Mouse (Mus musculus): ENCODE measurements around the gene Gm17387. TPM values are rescaled to one million over a fixed set of nuclear protein-coding genes. Genes with fewer than 3 reads are reported as not detected.
A peak's percentile ranks its signal among the peaks of the same experiment; 100 is the strongest.

Gene Gm17387
- total and polyA plus RNA-seq, 2 experiments from 2014 or later: not detected

- Histone ChIP-seq H3K27me3 (ENCODE audit: insufficient read depth, low read length) (no peaks in the 10 kb centered on the region), H3K4me2 (ENCODE audit: low read depth) (peak overlapping the region; percentile 86), H3K36me3 (ENCODE audit: insufficient read depth) (no peaks in the 10 kb centered on the region), H3K27ac (ENCODE audit: low read depth, low read length) (peak overlapping the region; percentile 78), H3K9me3 (ENCODE audit: low read length) (no peaks in the 10 kb centered on the region), H3K9ac (peak overlapping the region; percentile 53), H3K4me1 (ENCODE audit: insufficient read depth) (0 out of 2 replicates have a peak, but pooled peaks cover 3% of the 10 kb centered on the region), H3K4me3 (ENCODE audit: low read depth, low read length) (peak overlapping the region; percentile 47)
- TF ChIP-seq CTCF (IDR thresholded peaks at IDR 0.05; ENCODE audit: low read depth): peak; percentile 97
- 6% methylated on average over 21 of the region's 21 CpGs for WGBS
- ATAC-seq: peak; percentile 96
- DNase-seq: peak; percentile 94
Measured at GRCm38 (mm10) chr7:141048226-141049218, 19.6 kb downstream of the Gm17387 start.

- no peak for DNase-seq
- no peaks in the 10 kb centered on the region for H3K9me3 ChIP-seq (ENCODE audit: low read length)
- H3K27me3 ChIP-seq (ENCODE audit: insufficient read depth, low read length): no peaks in the 10 kb centered on the region
- 77% methylated on average over 2 of the region's 2 CpGs for WGBS
- 0 out of 2 replicates have a peak, but pooled peaks cover 3% of the 10 kb centered on the region for H3K4me1 ChIP-seq (ENCODE audit: insufficient read depth)
- H3K4me3 ChIP-seq (ENCODE audit: low read depth, low read length): no peak overlapping the region
- no peak for ATAC-seq
- H3K27ac ChIP-seq (ENCODE audit: low read depth, low read length): no peak overlapping the region
- no peak overlapping the region for H3K4me2 ChIP-seq (ENCODE audit: low read depth)
- no peak overlapping the region for H3K9ac ChIP-seq
- no peaks in the 10 kb centered on the region for H3K36me3 ChIP-seq (ENCODE audit: insufficient read depth)
- TF ChIP-seq CTCF (IDR thresholded peaks at IDR 0.05; ENCODE audit: low read depth): no peak
Measured at GRCm38 (mm10) chr7:141049326-141049725, 20.4 kb downstream of the Gm17387 start.

- Histone ChIP-seq H3K27ac (ENCODE audit: low read depth, low read length) (no peak overlapping the region), H3K36me3 (ENCODE audit: insufficient read depth) (no peaks in the 10 kb centered on the region), H3K27me3 (ENCODE audit: insufficient read depth, low read length) (no peaks in the 10 kb centered on the region), H3K4me3 (ENCODE audit: low read depth, low read length) (no peak overlapping the region), H3K4me1 (ENCODE audit: insufficient read depth) (0 out of 2 replicates have a peak, but pooled peaks cover 3% of the 10 kb centered on the region), H3K4me2 (ENCODE audit: low read depth) (no peak overlapping the region), H3K9ac (no peak overlapping the region), H3K9me3 (ENCODE audit: low read length) (no peaks in the 10 kb centered on the region)
- ATAC-seq: no peak
- TF ChIP-seq CTCF (IDR thresholded peaks at IDR 0.05; ENCODE audit: low read depth): no peak
- no peak for DNase-seq
- 78% methylated on average over 17 of the region's 17 CpGs for WGBS
Measured at GRCm38 (mm10) chr7:141051060-141051685, 22.2 kb downstream of the Gm17387 start.

- H3K4me3 ChIP-seq (ENCODE audit: low read depth, low read length): no peak overlapping the region
Measured at GRCm38 (mm10) chr7:141052016-141052415, 23.1 kb downstream of the Gm17387 start.

GRCm38 (mm10) chr7:141052421-141052820 is 23.5 kb downstream of the Gm17387 start:
- no peak for TF ChIP-seq CTCF (IDR thresholded peaks at IDR 0.05; ENCODE audit: low read depth)
- no peak overlapping the region for H3K9ac ChIP-seq
- 75% methylated on average over 2 of the region's 2 CpGs for WGBS
- H3K4me1 ChIP-seq (ENCODE audit: insufficient read depth): 0 out of 2 replicates have a peak, but pooled peaks cover 3% of the 10 kb centered on the region
- H3K4me3 ChIP-seq (ENCODE audit: low read depth, low read length): no peak overlapping the region
- no peak for ATAC-seq
- no peaks in the 10 kb centered on the region for H3K27me3 ChIP-seq (ENCODE audit: insufficient read depth, low read length)
- no peak for DNase-seq
- H3K27ac ChIP-seq (ENCODE audit: low read depth, low read length): no peak overlapping the region
- H3K9me3 ChIP-seq (ENCODE audit: low read length): no peaks in the 10 kb centered on the region
- no peaks in the 10 kb centered on the region for H3K36me3 ChIP-seq (ENCODE audit: insufficient read depth)
- H3K4me2 ChIP-seq (ENCODE audit: low read depth): no peak overlapping the region

More at GRCm38 (mm10) chr7:141052016-141052415, 23.1 kb downstream of the Gm17387 start:
- DNase-seq (no peak), ATAC-seq (no peak)
- no peaks in the 10 kb centered on the region for H3K36me3 ChIP-seq (ENCODE audit: insufficient read depth)
- 90% methylated on average over 4 of the region's 4 CpGs for WGBS
- H3K9me3 ChIP-seq (ENCODE audit: low read length): no peaks in the 10 kb centered on the region
- H3K4me2 ChIP-seq (ENCODE audit: low read depth): no peak overlapping the region
- TF ChIP-seq CTCF (IDR thresholded peaks at IDR 0.05; ENCODE audit: low read depth): no peak
- H3K27me3 ChIP-seq (ENCODE audit: insufficient read depth, low read length): no peaks in the 10 kb centered on the region
- H3K4me1 ChIP-seq (ENCODE audit: insufficient read depth): 0 out of 2 replicates have a peak, but pooled peaks cover 3% of the 10 kb centered on the region
- H3K27ac ChIP-seq (ENCODE audit: low read depth, low read length): no peak overlapping the region
- no peak overlapping the region for H3K9ac ChIP-seq

GRCm38 (mm10) chr7:141055785-141056184 is 26.9 kb downstream of the Gm17387 start:
- no peaks in the 10 kb centered on the region for H3K36me3 ChIP-seq (ENCODE audit: insufficient read depth)
- TF ChIP-seq CTCF (IDR thresholded peaks at IDR 0.05; ENCODE audit: low read depth): 0 out of 2 replicates have a peak, but pooled peaks have one; percentile 9
- H3K9ac ChIP-seq: no peak overlapping the region
- H3K4me3 ChIP-seq (ENCODE audit: low read depth, low read length): no peak overlapping the region
- H3K27ac ChIP-seq (ENCODE audit: low read depth, low read length): no peak overlapping the region
- H3K4me1 ChIP-seq (ENCODE audit: insufficient read depth): peaks cover 6% of the 10 kb centered on the region
- 87% methylated on average over 4 of the region's 4 CpGs for WGBS
- no peak for ATAC-seq
- no peaks in the 10 kb centered on the region for H3K9me3 ChIP-seq (ENCODE audit: low read length)
- no peak overlapping the region for H3K4me2 ChIP-seq (ENCODE audit: low read depth)
- H3K27me3 ChIP-seq (ENCODE audit: insufficient read depth, low read length): no peaks in the 10 kb centered on the region
- DNase-seq: no peak
